Mouse (Mus musculus) left cerebral cortex, postnatal 25 days (tissue): ENCODE measurements at regions not wholly inside any gene's neighbourhood (a gene's known extent, or its start where the extent isn't known, plus 50 kb on each side); places are given as distances from the start of the nearest gene placed in this dataset.

Experiments
- DNase-seq, 2 experiments: peaks; one replicate each; pipeline ENCODE4 v3.0.0; 2022; ENCODE audit warnings: low spot score in 2 of 2, mixed read lengths in 1 of 2
- intact Hi-C: fragments of 180-260 bp; cut with DNase I; formaldehyde crosslinking; loops from one replicate; pipeline ENCODE4 v1.15.1; 2025

GRCm38 (mm10) chr1:147223232-147223925, 728.8 kb downstream of the Brinp3 start:
- intact Hi-C loops: no loop called here

GRCm38 (mm10) chr1:147237565-147237964, 743.0 kb downstream of the Brinp3 start:
- intact Hi-C loops: no loop called here
- DNase-seq: no peak

More at GRCm38 (mm10) chr1:147223232-147223925, 728.8 kb downstream of the Brinp3 start:
- DNase-seq: no peak

DNA sequence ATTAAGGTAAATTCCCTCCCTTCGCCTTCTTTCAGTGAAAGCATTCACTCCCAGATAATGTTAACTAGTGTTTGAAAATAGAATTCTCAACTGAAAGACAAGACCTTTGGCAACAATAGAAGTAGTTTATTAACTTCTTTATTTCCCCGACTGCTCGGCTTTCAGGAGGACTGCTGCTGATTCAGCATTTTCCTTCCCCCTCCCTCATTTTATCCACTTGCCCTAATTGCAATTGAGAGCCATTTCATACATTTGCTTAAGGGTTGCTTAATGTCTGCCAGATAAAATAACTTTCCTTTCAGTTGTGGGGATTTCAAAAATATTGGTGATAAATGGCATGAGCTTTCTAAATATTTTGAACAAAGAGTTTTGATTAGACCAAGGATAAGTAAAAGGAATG, 744.5 kb downstream of the Brinp3 start:
- intact Hi-C loops: no loop called here
- no peak for DNase-seq

GRCm38 (mm10) chr1:147273324-147273723, 778.8 kb downstream of the Brinp3 start:
- intact Hi-C loops: no loop called here
- no peak for DNase-seq

DNA sequence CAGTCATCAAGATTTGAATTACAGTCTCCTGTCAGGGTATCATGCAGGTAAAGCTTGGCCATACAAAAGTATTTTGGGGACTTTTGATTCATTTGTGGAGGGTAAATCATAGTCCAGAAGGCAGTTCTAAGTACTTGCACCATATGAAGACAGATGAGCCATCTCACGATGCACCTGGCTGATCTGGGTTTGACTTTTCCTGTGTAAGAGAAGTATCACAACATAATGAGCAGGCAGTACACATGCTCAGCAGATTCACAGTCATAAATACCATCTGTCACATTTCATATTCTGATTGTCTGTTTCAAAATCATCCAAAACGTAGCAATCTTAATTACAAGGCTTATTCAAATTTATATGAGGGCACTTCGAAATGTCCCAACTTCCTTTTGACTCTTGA, 796.6 kb downstream of the Brinp3 start:
- intact Hi-C loops: no loop called here
- DNase-seq: no peak

DNA sequence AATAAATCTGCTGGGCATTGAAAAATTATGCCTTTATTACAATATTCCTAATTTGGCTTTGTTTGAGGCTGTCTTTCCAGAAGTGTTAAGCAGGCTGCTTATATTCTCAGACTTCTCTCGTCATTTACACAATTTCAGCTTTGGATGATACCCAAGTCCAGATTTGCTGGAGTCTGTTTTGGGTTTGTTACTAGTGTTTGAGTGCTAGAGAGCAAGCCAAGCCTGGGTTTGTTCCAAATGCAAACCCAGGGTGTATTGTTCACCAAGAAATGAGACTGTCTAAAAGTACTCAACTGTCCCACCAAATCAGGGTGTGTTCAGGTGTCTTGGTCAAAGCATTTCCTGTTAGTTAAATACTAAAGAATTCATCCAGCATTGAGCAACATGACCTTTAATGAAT, 814.7 kb downstream of the Brinp3 start:
- peak in 1 of 2 experiments; percentile 52 for DNase-seq
- intact Hi-C loops: no loop called here

- DNase-seq: peak; percentile 24 to 84
- intact Hi-C loops: no loop called here
Measured at GRCm38 (mm10) chr1:147343276-147343953, 848.9 kb downstream of the Brinp3 start.

- intact Hi-C loops: no loop called here
Measured at GRCm38 (mm10) chr1:147344027-147344426, 849.5 kb downstream of the Brinp3 start.

More at GRCm38 (mm10) chr1:147344027-147344426, 849.5 kb downstream of the Brinp3 start:
- no peak for DNase-seq
